Comparison of ENCODE assay signal across 8 mouse cellular contexts in the genomic region with DNA sequence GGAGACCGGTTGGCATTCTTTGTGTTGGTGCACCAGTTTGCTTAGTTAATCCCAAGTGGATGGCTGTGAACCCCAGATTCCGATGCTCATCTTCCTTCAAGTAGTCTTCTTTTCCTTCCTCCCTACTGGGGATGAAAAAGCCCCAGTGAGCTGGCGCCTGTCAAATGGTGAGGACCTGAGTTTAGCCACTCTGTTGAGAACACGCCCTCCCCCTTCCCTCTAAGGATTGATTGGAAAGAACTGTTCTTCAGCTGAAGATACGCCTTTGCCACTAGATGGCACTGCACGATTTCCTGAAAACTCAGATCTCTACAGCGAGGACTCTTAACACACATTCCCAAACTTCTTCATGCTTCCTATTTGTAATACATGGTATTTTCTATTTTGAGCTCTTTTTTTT. TPM values are rescaled to one million over a fixed set of nuclear protein-coding genes. Genes with fewer than 3 reads are reported as not detected.
DNase-seq lines count a peak whose midpoint lies in the region; ATAC-seq and TF ChIP-seq lines count a peak whose summit lies in the region.

No protein-coding gene starts in this region.

- TF ChIP-seq POLR2A in limb, embryonic 14.5 days (IDR thresholded peaks at IDR 0.05; ENCODE audit: borderline replicate concordance, extremely low read depth, insufficient read depth, insufficient read length) = no peak

- DNase-seq in A20 (ENCODE audit: low read depth, low spot score) (peak; percentile 51), MEL-GATA-1-ER (ENCODE audit: extremely low read depth, low read depth) (peak; percentile 18)
- peak; percentile 65 for DNase-seq in cerebellum, adult 8-10 months
- peak; percentile 83 for DNase-seq in limb, embryonic 14.5 days (ENCODE audit: low spot score)

- no peak overlapping the region for H3K4me3 ChIP-seq in intestine, postnatal 0 days (ENCODE audit: low read depth, low read length)
- no peak overlapping the region for H3K4me3 ChIP-seq in limb, embryonic 14.5 days (replicated peaks; ENCODE audit: low read length)
- H3K4me3 ChIP-seq in neural tube, embryonic 14.5 days (ENCODE audit: low read depth, low read length) = no peak overlapping the region

- ATAC-seq in frontal cortex, adult (ENCODE audit: low TSS enrichment) = peak; percentile 92
- no peak for ATAC-seq in intestine, postnatal 0 days
- peak; percentile 73 for ATAC-seq in limb, embryonic 14.5 days (ENCODE audit: low FRiP score, low read depth)
- peak; percentile 56 for ATAC-seq in neural tube, embryonic 14.5 days (ENCODE audit: low read depth)
- no peak; the same call in 1 of the 2 replicates for ATAC-seq in monocyte, adult 5-6 weeks (replicated peaks; ENCODE audit: insufficient number of reproducible peaks, low FRiP score, low TSS enrichment, poor library complexity, severe bottlenecking)

- TF ChIP-seq CTCF in intestine, postnatal 0 days (IDR thresholded peaks at IDR 0.05; ENCODE audit: low read depth) = peak; percentile 89

- H3K27me3 ChIP-seq in intestine, postnatal 0 days (replicated peaks; ENCODE audit: control insufficient read depth, insufficient read depth, low read length) = no peaks in the 10 kb centered on the region
- no peaks in the 10 kb centered on the region for H3K27me3 ChIP-seq in limb, embryonic 14.5 days (ENCODE audit: control insufficient read depth, insufficient read depth, low read length)
- H3K27me3 ChIP-seq in neural tube, embryonic 14.5 days (ENCODE audit: control insufficient read depth, insufficient read depth, low read length) = no peaks in the 10 kb centered on the region

- no peaks in the 10 kb centered on the region for H3K4me1 ChIP-seq in intestine, postnatal 0 days (replicated peaks; ENCODE audit: control insufficient read depth, insufficient read depth, low read length)
- H3K4me1 ChIP-seq in limb, embryonic 14.5 days (ENCODE audit: control insufficient read depth, insufficient read depth, low read length) = no peaks in the 10 kb centered on the region
- H3K4me1 ChIP-seq in neural tube, embryonic 14.5 days (ENCODE audit: control insufficient read depth, insufficient read depth, low read length) = no peaks in the 10 kb centered on the region

- peaks cover 19% of the 10 kb centered on the region for H3K36me3 ChIP-seq in intestine, postnatal 0 days (ENCODE audit: control insufficient read depth, insufficient read depth)
- H3K36me3 ChIP-seq in limb, embryonic 14.5 days (ENCODE audit: control insufficient read depth, insufficient read depth, low read length) = peaks cover 29% of the 10 kb centered on the region
- H3K36me3 ChIP-seq in neural tube, embryonic 14.5 days (ENCODE audit: control insufficient read depth, insufficient read depth, low read length) = peaks cover 6% of the 10 kb centered on the region

- H3K9ac ChIP-seq in intestine, postnatal 0 days (ENCODE audit: low read depth, low read length) = no peak overlapping the region
- no peak overlapping the region for H3K9ac ChIP-seq in limb, embryonic 14.5 days (ENCODE audit: low read depth, low read length, severe bottlenecking)
- H3K9ac ChIP-seq in neural tube, embryonic 14.5 days (replicated peaks; ENCODE audit: low read depth, low read length) = no peak overlapping the region

- WGBS in intestine, postnatal 0 days = 24% methylated on average over 7 of the region's 7 CpGs
- WGBS in limb, embryonic 14.5 days = 27% methylated on average over 7 of the region's 7 CpGs
- 32% methylated on average over 7 of the region's 7 CpGs for WGBS in neural tube, embryonic 14.5 days

- no peaks in the 10 kb centered on the region for H3K9me3 ChIP-seq in intestine, postnatal 0 days (ENCODE audit: control insufficient read depth)
- no peaks in the 10 kb centered on the region for H3K9me3 ChIP-seq in limb, embryonic 14.5 days (ENCODE audit: control insufficient read depth, low read length)
- H3K9me3 ChIP-seq in neural tube, embryonic 14.5 days (ENCODE audit: control insufficient read depth, low read length) = no peaks in the 10 kb centered on the region

- H3K27ac ChIP-seq in intestine, postnatal 0 days (ENCODE audit: low read depth, low read length) = no peak overlapping the region
- H3K27ac ChIP-seq in limb, embryonic 14.5 days (replicated peaks; ENCODE audit: low read depth, low read length) = no peak overlapping the region
- H3K27ac ChIP-seq in neural tube, embryonic 14.5 days (ENCODE audit: low read depth, low read length) = no peak overlapping the region

- no peak overlapping the region for H3K4me2 ChIP-seq in intestine, postnatal 0 days (replicated peaks; ENCODE audit: low read depth)
- no peak overlapping the region for H3K4me2 ChIP-seq in limb, embryonic 14.5 days (replicated peaks; ENCODE audit: low read depth, low read length, severe bottlenecking)
- no peak overlapping the region for H3K4me2 ChIP-seq in neural tube, embryonic 14.5 days (ENCODE audit: low read depth, low read length)

RNA-seq across cellular contexts. Expression of gene Arhgap17, which starts 29.1 kb away (rescaled TPM):
- polyA plus RNA-seq in intestine, postnatal 0 days (2015; fragmentation: Nextera tagmentation; extraction: Ambion mirVana) = 17.2 and 18.0 TPM in 2 replicates
- polyA plus RNA-seq in limb, embryonic 14.5 days (2012; rRNA removed) = 39.5 and 42.9 TPM in 2 replicates
- 23.5 and 26.1 TPM in 2 replicates for polyA plus RNA-seq in limb, embryonic 14.5 days (2014; fragmentation: Nextera tagmentation; extraction: Ambion mirVana)
- polyA plus RNA-seq in neural tube, embryonic 14.5 days (2014; fragmentation: Nextera tagmentation; extraction: Ambion mirVana) = 10.3 and 14.6 TPM in 2 replicates
- 32.6 to 77.7 TPM (median 39.3 TPM) in 3 replicates for total RNA-seq in monocyte, adult 5-6 weeks (2017)

RNA-seq across cellular contexts. Expression of gene Lcmt1, which starts 29.2 kb away (rescaled TPM):
- 36.2 and 41.5 TPM in 2 replicates for polyA plus RNA-seq in intestine, postnatal 0 days (2015; fragmentation: Nextera tagmentation; extraction: Ambion mirVana)
- polyA plus RNA-seq in limb, embryonic 14.5 days (2012; rRNA removed) = 35.2 and 36.0 TPM in 2 replicates
- polyA plus RNA-seq in limb, embryonic 14.5 days (2014; fragmentation: Nextera tagmentation; extraction: Ambion mirVana) = 44.2 and 50.0 TPM in 2 replicates
- 99.8 and 112 TPM in 2 replicates for polyA plus RNA-seq in neural tube, embryonic 14.5 days (2014; fragmentation: Nextera tagmentation; extraction: Ambion mirVana)
- 19.3 to 26.6 TPM (median 21.5 TPM) in 3 replicates for total RNA-seq in monocyte, adult 5-6 weeks (2017)

Comparison
In these comparisons a context has a peak if more than half of its experiments do, and no peak if none do; other contexts are left out.
1. DNase-seq: peak in every context shown above with its lines; median percentile 83 in limb, embryonic 14.5 days; 65 in cerebellum, adult 8-10 months; 51 in A20; 18 in MEL-GATA-1-ER.
2. ATAC-seq: peak in frontal cortex, adult (single experiment), limb, embryonic 14.5 days (single experiment) and neural tube, embryonic 14.5 days (single experiment); none in intestine, postnatal 0 days (single experiment) and monocyte, adult 5-6 weeks (single experiment).